Mouse (Mus musculus): ENCODE data around the gene Arsg. TPM values are rescaled to one million over a fixed set of nuclear protein-coding genes. Genes with fewer than 3 reads are reported as not detected.
"Not testable (repeated sequence)": the region's sequence is repeated elsewhere in the genome, so short reads cannot be mapped to it uniquely, and the experiment has no call there.

The Arsg gene
- total RNA-seq, 1 experiment from 2014 or later, result 1.1 TPM

DNA sequence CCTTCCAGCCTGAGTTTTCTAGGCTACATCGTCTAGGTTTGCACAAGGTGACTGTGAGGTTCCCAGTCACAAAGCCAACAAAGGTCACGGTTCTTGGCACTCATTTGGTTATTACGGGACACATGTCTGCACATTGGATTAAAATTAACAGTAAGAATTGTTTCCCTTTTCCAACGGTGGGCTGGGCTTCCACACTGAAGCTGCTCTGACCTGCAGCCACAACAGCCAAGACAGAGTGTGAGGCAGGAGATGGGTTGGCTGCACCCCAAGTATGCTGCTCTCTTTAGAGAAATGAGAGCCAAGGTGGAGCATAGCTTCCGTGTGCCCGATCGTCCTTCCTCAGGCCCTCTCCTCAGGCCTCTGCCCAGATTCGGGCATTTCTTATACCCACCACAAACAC lies 121.6 kb downstream of the Arsg start:
- ATAC-seq (replicated peaks; ENCODE audit: insufficient number of reproducible peaks, low FRiP score, low TSS enrichment, poor library complexity, severe bottlenecking), result no peak

GRCm38 (mm10) chr11:109598778-109599570 lies 125.8 kb downstream of the Arsg start:
- no peak for ATAC-seq (replicated peaks; ENCODE audit: insufficient number of reproducible peaks, low FRiP score, low TSS enrichment, poor library complexity, severe bottlenecking)

DNA sequence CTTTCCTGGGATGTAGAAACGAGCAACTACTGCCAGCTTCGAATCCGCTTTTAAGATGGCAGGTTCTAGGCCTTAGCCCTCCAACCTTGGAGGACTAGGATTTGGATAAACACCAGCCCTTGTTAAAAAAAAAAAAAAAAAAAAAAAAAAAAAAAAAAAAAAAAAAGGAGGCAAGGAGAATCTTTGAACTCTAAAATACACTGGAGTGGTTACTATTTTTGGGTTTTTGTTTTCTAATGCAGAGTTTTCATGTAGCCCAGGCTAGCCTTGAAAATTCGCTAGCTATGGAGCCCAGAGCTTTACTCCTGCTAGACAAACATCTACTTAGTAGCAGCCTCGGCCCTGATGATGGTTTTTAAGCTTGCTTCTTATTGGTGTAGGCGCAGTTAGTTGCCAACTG lies 134.4 kb downstream of the Arsg start:
- no peak for ATAC-seq (replicated peaks; ENCODE audit: insufficient number of reproducible peaks, low FRiP score, low TSS enrichment, poor library complexity, severe bottlenecking)

- no peak for ATAC-seq (replicated peaks; ENCODE audit: insufficient number of reproducible peaks, low FRiP score, low TSS enrichment, poor library complexity, severe bottlenecking)
Measured at GRCm38 (mm10) chr11:109608976-109609625, 135.9 kb downstream of the Arsg start.

DNA sequence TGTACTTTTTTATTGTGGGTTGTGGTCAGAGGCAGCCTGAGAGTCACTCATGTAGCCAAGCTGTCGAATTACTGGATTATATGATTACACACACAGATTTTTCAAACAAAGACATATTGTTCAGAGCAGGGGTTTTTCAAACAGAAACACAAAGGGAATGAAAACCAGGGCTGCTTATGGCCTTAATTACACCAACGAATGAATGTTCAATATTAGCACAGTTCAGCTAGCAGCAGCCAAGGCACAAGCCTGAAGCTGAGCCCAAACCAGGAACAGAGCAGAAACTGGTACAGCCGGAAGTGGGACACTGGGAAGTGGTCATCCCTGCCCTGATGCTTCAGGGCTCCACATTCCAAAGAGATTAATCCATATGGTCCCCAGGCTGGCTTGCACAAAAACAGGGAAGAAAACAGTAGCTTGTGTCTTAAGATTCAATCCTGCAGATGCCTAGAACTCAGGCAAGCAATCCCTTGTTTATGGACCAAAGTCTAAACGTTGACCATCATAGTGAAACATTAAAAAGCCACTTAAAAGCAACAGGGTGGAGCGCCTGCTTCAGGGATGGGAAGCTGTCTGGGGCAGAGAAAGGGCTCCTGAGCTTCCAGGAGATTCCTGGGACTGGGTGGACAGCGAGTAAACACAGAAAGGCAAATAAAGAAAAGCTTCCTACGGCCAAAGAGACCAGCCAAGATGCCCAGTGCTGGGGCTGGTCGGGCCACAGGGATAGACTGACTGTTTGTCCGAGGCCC lies 137.0 kb downstream of the Arsg start:
- ATAC-seq (replicated peaks; ENCODE audit: insufficient number of reproducible peaks, low FRiP score, low TSS enrichment, poor library complexity, severe bottlenecking), result no peak

- peak; percentile 0; the same call in 1 of the 2 replicates for ATAC-seq (replicated peaks; ENCODE audit: insufficient number of reproducible peaks, low FRiP score, low TSS enrichment, poor library complexity, severe bottlenecking)
Measured at GRCm38 (mm10) chr11:109610795-109611302, 137.7 kb downstream of the Arsg start.

- peak; percentile 88 for ATAC-seq (replicated peaks; ENCODE audit: insufficient number of reproducible peaks, low FRiP score, low TSS enrichment, poor library complexity, severe bottlenecking)
Measured at GRCm38 (mm10) chr11:109611303-109612149, 138.4 kb downstream of the Arsg start, which contains the start of gene Wipi1. Gene Wipi1 (minus strand): TSS chr11:109611967.

GRCm38 (mm10) chr11:109612871-109613529 lies 139.8 kb downstream of the Arsg start:
- ATAC-seq (replicated peaks; ENCODE audit: insufficient number of reproducible peaks, low FRiP score, low TSS enrichment, poor library complexity, severe bottlenecking), result no peak

GRCm38 (mm10) chr11:109615286-109615685 lies 142.1 kb downstream of the Arsg start:
- ATAC-seq (replicated peaks; ENCODE audit: insufficient number of reproducible peaks, low FRiP score, low TSS enrichment, poor library complexity, severe bottlenecking), result no peak

DNA sequence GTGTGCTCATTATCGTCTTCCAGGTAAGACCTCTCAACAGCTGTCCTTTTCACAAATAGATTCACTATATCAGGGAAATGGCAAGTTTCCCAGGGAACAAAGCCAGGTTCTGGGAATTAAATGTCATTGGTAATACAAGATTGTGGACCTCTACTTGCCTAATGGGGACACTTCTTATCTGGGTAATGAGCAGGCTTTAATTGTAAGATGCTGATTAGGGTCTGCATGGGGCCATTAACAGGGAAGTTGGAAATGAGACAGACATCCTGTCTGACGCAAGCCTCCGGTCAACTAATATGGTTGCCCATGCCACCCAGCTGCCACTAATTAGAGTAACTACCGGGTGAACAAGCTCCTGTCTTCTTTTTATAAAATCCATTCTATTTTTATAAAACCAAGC lies 143.2 kb downstream of the Arsg start:
- no peak for ATAC-seq (replicated peaks; ENCODE audit: insufficient number of reproducible peaks, low FRiP score, low TSS enrichment, poor library complexity, severe bottlenecking)

DNA sequence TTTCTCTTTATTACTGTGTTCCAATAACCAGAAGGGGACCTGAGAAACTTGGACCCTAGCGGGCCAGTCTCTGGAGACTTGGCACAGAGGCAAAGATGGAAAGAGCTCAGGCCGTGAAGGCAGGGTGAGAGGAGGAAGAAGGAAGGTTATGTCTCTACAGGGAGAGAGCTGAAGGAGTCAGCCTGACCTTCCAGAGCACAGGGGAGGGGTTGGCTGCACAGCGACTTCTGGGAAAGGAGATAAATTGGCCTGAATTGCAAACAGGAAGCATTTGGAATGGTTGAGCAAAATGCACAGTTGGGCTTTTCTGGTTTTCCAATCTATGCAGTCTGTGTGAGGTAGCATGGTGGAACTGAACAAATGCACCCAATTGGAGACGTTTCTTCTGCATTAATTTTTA lies 143.6 kb downstream of the Arsg start:
- no peak for ATAC-seq (replicated peaks; ENCODE audit: insufficient number of reproducible peaks, low FRiP score, low TSS enrichment, poor library complexity, severe bottlenecking)

- not testable (repeated sequence) for ATAC-seq (replicated peaks; ENCODE audit: insufficient number of reproducible peaks, low FRiP score, low TSS enrichment, poor library complexity, severe bottlenecking)
Measured at GRCm38 (mm10) chr11:109619055-109619454, 145.9 kb downstream of the Arsg start.

- no peak for ATAC-seq (replicated peaks; ENCODE audit: insufficient number of reproducible peaks, low FRiP score, low TSS enrichment, poor library complexity, severe bottlenecking)
Measured at GRCm38 (mm10) chr11:109620356-109620755, 147.2 kb downstream of the Arsg start.

GRCm38 (mm10) chr11:109621183-109621582 lies 148.0 kb downstream of the Arsg start:
- peak; percentile 69 for ATAC-seq (replicated peaks; ENCODE audit: insufficient number of reproducible peaks, low FRiP score, low TSS enrichment, poor library complexity, severe bottlenecking)

DNA sequence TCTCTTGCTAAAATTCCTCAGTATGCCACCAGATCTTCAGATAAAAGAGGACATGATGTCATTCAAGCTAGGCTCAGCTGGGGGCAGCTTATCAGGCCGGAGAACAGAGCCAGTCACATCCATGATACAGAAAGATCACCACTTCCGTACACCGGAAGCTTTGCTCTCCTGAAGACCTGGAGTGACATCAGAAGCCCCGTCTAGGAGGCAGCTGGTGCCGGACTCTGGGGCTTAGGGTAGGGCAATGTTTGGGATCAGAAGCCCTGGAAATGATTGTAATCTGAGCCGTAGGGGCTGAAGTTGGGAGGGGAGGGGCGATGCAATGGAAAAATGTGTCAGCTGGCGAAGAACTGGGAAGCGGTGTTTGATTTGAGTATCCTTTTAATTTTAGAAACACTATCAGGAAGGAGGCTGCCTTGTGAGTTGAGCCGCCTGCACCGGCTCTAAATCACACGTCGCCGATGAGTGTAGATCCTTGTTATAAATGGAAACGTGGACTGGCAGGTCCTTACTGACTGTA lies 149.4 kb downstream of the Arsg start:
- ATAC-seq (replicated peaks; ENCODE audit: insufficient number of reproducible peaks, low FRiP score, low TSS enrichment, poor library complexity, severe bottlenecking), result no peak

All from monocyte, adult 5-6 weeks (primary cell).